Mouse (Mus musculus) limb, embryonic 12.5 days (tissue): ENCODE data around the gene Bahcc1. TPM values are rescaled to one million over a fixed set of nuclear protein-coding genes. Genes with fewer than 3 reads are reported as not detected.

Source experiments
- ATAC-seq: fragments of 200-750 bp; cut with Nextera tagmentation; 2 replicates; pipeline ENCODE4 v1.8.0; 2017; ENCODE audit warnings: low read depth, moderate TSS enrichment; ENCODE audit not compliant: insufficient number of reproducible peaks, insufficient read depth, low FRiP score, low TSS enrichment
- H3K27ac ChIP-seq: fragments of 300-500 bp; sonication (generic); 2 replicates; pipeline ENCODE4 v1.5.1; 2016; ENCODE audit warnings: mild to moderate bottlenecking, moderate library complexity
- H3K27me3 ChIP-seq: fragments of 300-500 bp; sonication (generic); 2 replicates; pipeline ENCODE4 v1.6.1; 2016; ENCODE audit warnings: mild to moderate bottlenecking, moderate library complexity
- H3K36me3 ChIP-seq: fragments of 300-500 bp; sonication (generic); 2 replicates; pipeline ENCODE4 v1.6.1; 2016; ENCODE audit warnings: mild to moderate bottlenecking, moderate library complexity
- H3K4me1 ChIP-seq: fragments of 300-500 bp; sonication (generic); replicated peaks from 2 replicates; pipeline ENCODE4 v1.6.1; 2016
- H3K4me2 ChIP-seq: fragments of 300-500 bp; sonication (generic); 2 replicates; pipeline ENCODE4 v1.6.1; 2016; ENCODE audit warnings: mild to moderate bottlenecking, moderate library complexity
- H3K4me3 ChIP-seq: fragments of 300-500 bp; sonication (generic); replicated peaks from 2 replicates; pipeline ENCODE4 v1.5.1; 2016; ENCODE audit warnings: mild to moderate bottlenecking
- H3K9ac ChIP-seq: fragments of 300-500 bp; sonication (generic); replicated peaks from 2 replicates; pipeline ENCODE4 v1.6.1; 2016; ENCODE audit warnings: mild to moderate bottlenecking, moderate library complexity
- H3K9me3 ChIP-seq: fragments of 300-500 bp; sonication (generic); 2 replicates; pipeline ENCODE4 v1.6.1; 2016; ENCODE audit warnings: mild to moderate bottlenecking, moderate library complexity
- WGBS: fragments of 180-500 bp; shearing (Covaris S2); methylation state at CpG from one replicate; pipeline ENCODE4 v1.1.7; 2016; 5-methylcytosine and 5-hydroxymethylcytosine counted together
- polyA plus RNA-seq: library from polyadenylated mRNA; unstranded; fragments of >200 nt; fragmentation: Nextera tagmentation; extraction: Ambion mirVana; gene quantifications from 2 replicates; pipeline ENCODE4 v1.2.1, GENCODE M21; 2016

Bahcc1 gene
- polyA plus RNA-seq, 1 experiment from 2014 or later: 18.3 TPM

DNA sequence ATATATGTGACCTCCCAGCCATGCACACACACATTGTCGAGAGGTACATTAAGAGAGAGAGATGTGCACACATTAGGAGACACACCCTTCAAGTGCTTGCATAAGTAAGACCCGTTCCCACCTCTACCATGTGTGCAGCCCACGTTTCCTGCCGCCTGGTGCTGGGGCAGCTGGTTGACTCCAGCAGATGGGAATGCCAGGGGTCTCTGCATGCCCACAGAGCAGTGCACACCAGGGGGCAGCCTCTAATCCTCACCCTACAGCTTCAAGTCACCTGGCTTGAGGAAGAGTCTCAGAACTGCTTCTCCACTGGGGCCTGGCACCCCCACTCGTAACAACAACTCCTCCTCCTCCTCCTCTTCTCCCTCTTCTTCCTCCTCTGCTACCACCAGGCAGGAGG, 19.7 kb downstream of the Bahcc1 start:
- ATAC-seq: no peak
- Histone ChIP-seq H3K27me3 (no peaks in the 10 kb centered on the region), H3K36me3 (peaks cover 15% of the 10 kb centered on the region; the same call in 1 of the 2 replicates), H3K9me3 (no peaks in the 10 kb centered on the region), H3K4me3 (no peak overlapping the region), H3K27ac (peak overlapping the region; percentile 54), H3K4me1 (peaks cover 92% of the 10 kb centered on the region), H3K4me2 (peak overlapping the region; percentile 21), H3K9ac (no peak overlapping the region; the same call in 1 of the 2 replicates)
- WGBS: 38% methylated on average over 5 of the region's 5 CpGs

DNA sequence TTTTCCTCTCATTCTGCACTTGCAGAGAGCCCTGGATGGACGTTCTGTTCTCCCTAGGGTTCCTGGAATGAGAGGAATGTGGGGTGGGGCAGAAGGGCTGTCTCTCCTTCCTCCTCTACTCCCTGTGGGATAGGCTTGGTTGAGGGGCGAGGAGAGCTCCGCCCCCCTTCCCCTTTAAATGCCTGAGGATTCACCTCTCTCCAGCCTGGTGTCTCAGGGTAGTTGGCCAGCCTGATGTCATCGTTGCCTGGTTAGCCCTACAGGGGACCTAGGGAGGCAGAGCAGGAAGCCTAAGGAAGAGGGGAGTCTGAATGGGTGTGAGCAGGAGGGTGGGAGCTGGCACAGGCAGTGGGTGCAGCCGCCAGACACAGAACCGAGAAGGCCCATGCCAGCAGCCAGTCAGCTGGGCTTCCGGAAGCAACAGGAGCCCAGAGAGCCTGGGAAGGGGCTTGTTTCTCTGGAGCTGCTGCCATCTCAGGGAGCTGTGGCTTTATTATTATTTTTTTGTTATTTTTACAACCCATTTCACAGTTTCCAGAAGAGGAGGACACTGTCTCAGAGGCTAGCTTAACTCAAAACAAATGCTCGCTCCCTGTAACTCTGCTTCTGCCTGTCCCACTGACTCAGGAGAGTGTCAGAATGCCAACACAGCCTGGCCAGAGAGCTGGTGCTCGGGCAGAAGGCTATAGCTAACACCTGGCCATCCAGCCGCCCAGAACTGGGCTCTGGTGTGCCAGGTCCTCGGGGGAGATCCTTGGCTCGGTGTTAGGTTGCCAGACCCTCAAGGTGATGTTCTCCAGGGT, 20.3 kb downstream of the Bahcc1 start:
- H3K36me3 ChIP-seq: peaks cover 15% of the 10 kb centered on the region; the same call in 1 of the 2 replicates
- WGBS: 50% methylated on average over 12 of the region's 12 CpGs
- H3K4me1 ChIP-seq: peaks cover 92% of the 10 kb centered on the region
- H3K9me3 ChIP-seq: no peaks in the 10 kb centered on the region
- no peak overlapping the region for H3K9ac ChIP-seq
- H3K27ac ChIP-seq: peak overlapping the region; percentile 54
- ATAC-seq: no peak
- no peak overlapping the region for H3K4me3 ChIP-seq
- peak overlapping the region; percentile 21 for H3K4me2 ChIP-seq
- H3K27me3 ChIP-seq: no peaks in the 10 kb centered on the region

DNA sequence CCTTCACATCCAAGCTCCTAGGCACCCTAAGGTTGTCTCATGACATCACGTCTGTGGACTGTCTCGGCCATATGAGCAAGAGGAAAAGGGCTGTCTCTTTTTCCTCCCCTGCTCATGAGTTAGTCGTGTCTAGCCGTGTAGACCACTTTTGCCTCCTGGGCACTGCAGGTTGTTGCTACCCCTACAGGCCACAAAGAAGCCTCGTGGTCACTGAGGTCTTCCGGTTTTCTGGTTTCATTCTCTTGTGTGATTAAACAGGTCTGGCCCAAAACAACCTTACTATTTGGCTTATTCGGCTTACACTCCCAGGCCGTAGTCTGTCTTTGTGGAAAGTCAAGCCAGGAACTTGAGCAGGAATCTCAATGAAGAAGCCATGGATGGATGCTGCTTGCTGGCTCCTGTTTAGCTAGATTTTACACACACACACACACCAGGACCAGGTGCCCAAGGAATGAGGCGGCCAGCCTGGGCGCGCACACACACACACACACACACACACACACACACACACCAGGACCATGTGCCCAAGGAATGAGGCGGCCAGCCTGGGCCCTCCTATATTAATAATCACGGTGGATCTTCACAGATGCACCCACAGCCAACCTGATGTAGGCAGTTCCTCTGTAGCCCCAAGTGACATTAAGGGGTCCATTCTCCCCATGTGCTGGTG, 21.0 kb downstream of the Bahcc1 start:
- Histone ChIP-seq H3K4me2 (no peak overlapping the region), H3K27ac (0 out of 2 replicates have a peak overlapping the region, but pooled peaks have one; percentile 5), H3K9me3 (no peaks in the 10 kb centered on the region), H3K9ac (no peak overlapping the region), H3K27me3 (no peaks in the 10 kb centered on the region), H3K36me3 (peaks cover 15% of the 10 kb centered on the region; the same call in 1 of the 2 replicates), H3K4me3 (no peak overlapping the region), H3K4me1 (peaks cover 92% of the 10 kb centered on the region)
- WGBS: 84% methylated on average over 13 of the region's 13 CpGs
- no peak for ATAC-seq

DNA sequence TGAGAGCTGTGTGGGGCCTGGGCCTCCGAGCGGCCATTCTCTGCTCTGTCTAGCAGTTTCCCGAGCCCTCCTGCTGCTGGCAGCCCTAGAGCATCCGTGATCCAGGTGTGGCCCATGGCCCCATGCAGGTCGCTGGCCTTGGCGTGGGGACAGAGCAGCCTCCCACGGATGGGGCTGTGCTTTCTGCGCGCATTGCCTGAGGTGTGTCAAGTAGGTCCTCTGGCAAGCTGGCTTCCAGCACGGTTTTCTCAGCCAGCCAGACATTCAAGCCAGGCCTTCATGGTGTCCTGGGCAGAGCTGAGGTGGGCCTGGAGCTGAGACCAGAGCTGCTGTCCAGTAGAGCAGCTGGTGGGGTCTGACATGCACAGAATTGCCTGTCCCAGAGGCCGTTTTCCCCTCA, 21.7 kb downstream of the Bahcc1 start:
- no peaks in the 10 kb centered on the region for H3K9me3 ChIP-seq
- no peak for ATAC-seq
- 67% methylated on average over 11 of the region's 11 CpGs for WGBS
- peaks cover 97% of the 10 kb centered on the region for H3K4me1 ChIP-seq
- H3K27ac ChIP-seq: peak overlapping the region; percentile 67
- no peak overlapping the region for H3K4me2 ChIP-seq
- peaks cover 15% of the 10 kb centered on the region; the same call in 1 of the 2 replicates for H3K36me3 ChIP-seq
- H3K9ac ChIP-seq: no peak overlapping the region
- H3K27me3 ChIP-seq: no peaks in the 10 kb centered on the region
- no peak overlapping the region for H3K4me3 ChIP-seq

GRCm38 (mm10) chr11:120255038-120255437, 22.3 kb downstream of the Bahcc1 start:
- no peaks in the 10 kb centered on the region for H3K9me3 ChIP-seq
- no peak overlapping the region for H3K4me3 ChIP-seq
- H3K27ac ChIP-seq: peak overlapping the region; percentile 64; the same call in 1 of the 2 replicates
- H3K9ac ChIP-seq: 0 out of 2 replicates have a peak overlapping the region, but pooled peaks have one; percentile 31
- no peaks in the 10 kb centered on the region for H3K27me3 ChIP-seq
- ATAC-seq: no peak
- H3K4me2 ChIP-seq: no peak overlapping the region
- peaks cover 19% of the 10 kb centered on the region for H3K36me3 ChIP-seq
- peaks cover 100% of the 10 kb centered on the region for H3K4me1 ChIP-seq
- 75% methylated on average over 6 of the region's 6 CpGs for WGBS

GRCm38 (mm10) chr11:120255499-120255898, 22.8 kb downstream of the Bahcc1 start:
- Histone ChIP-seq H3K4me3 (no peak overlapping the region), H3K27ac (no peak overlapping the region), H3K9ac (no peak overlapping the region), H3K4me1 (peaks cover 100% of the 10 kb centered on the region), H3K9me3 (no peaks in the 10 kb centered on the region), H3K4me2 (no peak overlapping the region), H3K36me3 (peaks cover 21% of the 10 kb centered on the region), H3K27me3 (no peaks in the 10 kb centered on the region)
- no peak for ATAC-seq
- 56% methylated on average over 7 of the region's 8 CpGs for WGBS

GRCm38 (mm10) chr11:120256108-120256507, 23.4 kb downstream of the Bahcc1 start:
- 66% methylated on average over 5 of the region's 5 CpGs for WGBS
- H3K4me3 ChIP-seq: no peak overlapping the region
- no peak overlapping the region for H3K27ac ChIP-seq
- peaks cover 100% of the 10 kb centered on the region for H3K4me1 ChIP-seq
- no peak overlapping the region for H3K9ac ChIP-seq
- H3K4me2 ChIP-seq: no peak overlapping the region
- H3K9me3 ChIP-seq: no peaks in the 10 kb centered on the region
- H3K27me3 ChIP-seq: no peaks in the 10 kb centered on the region
- peaks cover 27% of the 10 kb centered on the region for H3K36me3 ChIP-seq
- ATAC-seq: no peak

DNA sequence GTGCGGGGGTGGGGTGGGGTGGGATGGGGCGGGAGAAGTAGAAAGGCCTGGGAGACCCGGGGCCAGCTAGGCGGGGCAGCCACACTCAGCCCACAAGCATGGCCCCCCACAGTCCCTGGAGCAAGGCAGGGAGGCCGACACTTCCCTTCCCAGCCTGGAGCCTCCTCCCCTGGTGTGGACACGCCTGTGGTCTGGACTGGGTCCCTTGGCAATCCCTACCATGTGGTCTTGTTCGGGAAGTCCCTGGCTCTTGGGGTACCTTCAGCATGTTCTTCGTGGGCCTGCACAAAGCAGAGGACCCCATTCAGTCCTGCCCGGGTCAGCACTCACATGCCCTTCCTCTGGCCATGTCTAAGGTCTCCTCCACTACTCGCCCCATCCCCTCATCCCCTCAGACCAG, 23.8 kb downstream of the Bahcc1 start:
- 57% methylated on average over 10 of the region's 10 CpGs for WGBS
- Histone ChIP-seq H3K27ac (no peak overlapping the region), H3K4me3 (no peak overlapping the region), H3K9ac (no peak overlapping the region), H3K4me1 (peaks cover 100% of the 10 kb centered on the region), H3K4me2 (no peak overlapping the region), H3K9me3 (no peaks in the 10 kb centered on the region), H3K27me3 (no peaks in the 10 kb centered on the region), H3K36me3 (peaks cover 27% of the 10 kb centered on the region)
- ATAC-seq: no peak

DNA sequence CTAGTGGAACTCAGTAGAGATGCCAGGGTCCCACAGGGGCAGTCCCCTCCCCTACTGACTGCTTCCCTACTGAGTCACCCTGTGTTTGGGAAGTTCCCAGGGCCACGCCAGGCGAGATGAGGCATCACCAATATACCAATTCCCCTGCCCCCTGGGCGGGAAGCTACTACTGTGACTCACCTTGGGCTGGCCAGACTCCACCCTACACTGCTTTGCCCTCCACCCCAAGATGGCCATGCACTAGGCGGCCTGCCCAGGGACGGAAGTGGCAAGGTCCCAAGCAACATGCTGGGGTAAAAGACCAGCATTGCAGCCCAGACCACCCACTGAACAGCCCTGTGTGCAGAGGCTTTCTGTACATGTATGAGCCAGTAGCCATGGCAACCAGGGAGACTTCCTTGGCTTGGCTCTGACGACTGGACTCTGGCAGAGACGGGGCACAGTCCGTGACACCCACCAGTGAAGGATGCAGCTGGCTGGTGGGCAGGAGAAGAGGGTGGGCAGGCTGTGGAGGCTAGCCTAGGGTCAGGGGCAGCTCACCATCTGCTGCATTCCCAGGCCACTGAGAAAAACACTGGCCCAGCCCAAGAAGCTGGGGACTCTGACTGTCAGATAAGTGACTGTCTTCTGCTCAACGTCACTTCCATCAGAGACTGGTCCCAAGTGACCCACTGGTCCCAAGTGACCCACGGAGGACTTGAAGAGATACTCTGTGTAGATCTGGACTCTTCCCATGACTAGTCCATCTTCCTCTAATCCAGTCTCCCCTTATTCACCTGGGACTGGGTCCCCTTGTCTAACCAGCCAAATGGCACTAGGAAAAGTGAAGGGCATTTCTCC, 24.5 kb downstream of the Bahcc1 start:
- peaks cover 100% of the 10 kb centered on the region for H3K4me1 ChIP-seq
- no peaks in the 10 kb centered on the region for H3K27me3 ChIP-seq
- ATAC-seq: no peak
- H3K9me3 ChIP-seq: no peaks in the 10 kb centered on the region
- no peak overlapping the region for H3K9ac ChIP-seq
- WGBS: 82% methylated on average over 10 of the region's 10 CpGs
- H3K27ac ChIP-seq: no peak overlapping the region
- H3K36me3 ChIP-seq: peaks cover 27% of the 10 kb centered on the region
- 0 out of 2 replicates have a peak overlapping the region, but pooled peaks have one; percentile 2 for H3K4me2 ChIP-seq
- no peak overlapping the region for H3K4me3 ChIP-seq

DNA sequence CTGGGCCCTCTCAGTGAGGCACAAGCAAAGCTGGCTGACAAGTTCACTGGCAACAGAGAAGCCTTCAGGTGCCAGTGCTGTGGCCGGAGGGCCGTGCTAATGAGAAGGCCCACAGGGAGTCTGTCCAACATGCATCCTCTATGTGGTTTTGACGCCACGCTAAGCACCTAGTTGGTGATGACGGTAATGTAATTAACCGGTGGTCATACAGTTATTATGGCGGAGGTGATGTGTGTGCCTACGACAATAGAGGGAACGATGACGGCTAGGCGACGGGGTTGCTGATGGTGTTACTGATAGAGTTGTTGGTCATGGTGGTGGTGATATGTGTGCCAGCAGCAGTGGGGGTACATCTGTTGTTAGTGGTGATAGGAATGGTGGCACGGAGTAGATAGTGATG, 25.2 kb downstream of the Bahcc1 start:
- H3K9ac ChIP-seq: no peak overlapping the region
- no peaks in the 10 kb centered on the region for H3K27me3 ChIP-seq
- peaks cover 27% of the 10 kb centered on the region for H3K36me3 ChIP-seq
- H3K4me2 ChIP-seq: no peak overlapping the region
- no peak overlapping the region for H3K4me3 ChIP-seq
- no peak overlapping the region for H3K27ac ChIP-seq
- 92% methylated on average over 13 of the region's 13 CpGs for WGBS
- no peaks in the 10 kb centered on the region for H3K9me3 ChIP-seq
- H3K4me1 ChIP-seq: peaks cover 100% of the 10 kb centered on the region
- no peak for ATAC-seq
